Mouse (Mus musculus): ENCODE measurements at regions not wholly inside any gene's neighbourhood (a gene's known extent, or its start where the extent isn't known, plus 50 kb on each side); places are given as distances from the start of the nearest gene placed in this dataset.
A peak's percentile ranks its signal among the peaks of the same experiment; 100 is the strongest.

- peak; percentile 10 to 15 for DNase-seq (ENCODE audit: low read depth in 2 of 2, low spot score in 2 of 2)
These were observed 55.9 kb upstream of the Ddx3x start for GRCm38 (mm10) chrX:13224902-13225301.

GRCm38 (mm10) chrX:13226429-13226828 is 54.3 kb upstream of the Ddx3x start:
- no peak for DNase-seq (ENCODE audit: low read depth in 2 of 2, low spot score in 2 of 2)

GRCm38 (mm10) chrX:13229891-13230614 is 50.7 kb upstream of the Ddx3x start:
- DNase-seq (ENCODE audit: low read depth in 2 of 2, low spot score in 2 of 2), result peak; percentile 6 to 14

- DNase-seq (ENCODE audit: low read depth in 2 of 2, low spot score in 2 of 2), result peak; percentile 70
These were observed 50.1 kb upstream of the Ddx3x start for GRCm38 (mm10) chrX:13230615-13231179.
